Mouse (Mus musculus) c-Kit-positive CD71-negative TER-119-negative erythroid progenitor cells, embryonic 14.5 days (primary cell): ENCODE data around the gene Nhej1.

Source experiments
- DNase-seq: peaks from one replicate; pipeline ENCODE4 v3.0.0-alpha.2; 2013; ENCODE audit warnings: low read depth

Nhej1 gene

GRCm38 (mm10) chr1:75124346-75125321 is at the start of gene Nhej1:
Gene Nhej1, minus strand, starts transcription at chr1:75125200.
- DNase-seq, result peak; percentile 95

DNA sequence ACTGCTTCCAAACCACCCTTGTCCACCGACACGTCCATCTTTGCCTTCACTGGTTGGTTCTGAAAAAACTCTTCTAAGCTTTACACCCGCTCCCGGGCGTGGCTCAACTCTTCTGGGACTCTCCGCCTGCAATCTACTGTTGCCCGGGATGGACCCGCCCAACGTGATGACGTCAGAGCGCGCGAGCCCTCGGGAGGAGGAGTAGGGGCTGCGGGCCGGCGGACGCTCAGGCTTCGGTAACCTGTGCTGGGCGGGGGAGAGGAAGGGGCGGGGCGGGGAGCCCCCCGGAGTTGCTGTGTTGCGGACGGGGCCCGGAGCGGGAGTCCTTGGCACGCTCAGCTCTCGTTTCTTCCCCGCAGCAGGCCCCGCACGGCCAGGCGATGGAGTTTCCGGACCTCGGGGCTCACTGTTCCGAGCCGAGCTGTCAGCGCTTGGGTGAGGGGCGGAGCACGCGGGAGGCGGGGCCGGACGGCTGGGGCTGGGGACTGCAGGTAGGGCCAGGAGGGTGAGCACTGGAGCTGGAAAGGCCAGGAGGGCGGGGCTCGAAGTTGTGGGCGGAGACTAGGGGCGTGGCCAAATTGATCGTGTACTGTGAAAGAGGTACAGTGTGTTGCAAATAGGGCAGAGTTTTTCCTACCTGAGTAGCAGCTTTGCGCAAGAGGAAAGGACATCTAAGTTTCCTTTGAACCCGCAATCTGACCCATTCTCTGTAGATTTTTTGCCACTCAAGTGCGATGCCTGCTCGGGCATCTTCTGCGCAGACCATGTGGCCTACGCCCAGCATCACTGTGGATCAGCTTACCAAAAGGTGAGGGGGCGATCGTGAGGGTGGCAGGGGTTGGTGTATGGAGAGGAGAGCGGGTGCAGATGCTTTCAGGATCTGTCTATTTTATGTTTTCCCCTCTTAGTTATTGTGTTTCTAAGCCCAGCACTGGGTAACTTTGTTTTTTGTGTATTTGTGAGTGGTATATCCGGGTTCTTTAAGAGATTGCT is 43.8 kb upstream of the Nhej1 start, which contains the start of gene Zfand2b:
Zfand2b (plus strand) TSS at position 175 of the 993 bp plus-strand sequence.
- DNase-seq, result peak; percentile 92

DNA sequence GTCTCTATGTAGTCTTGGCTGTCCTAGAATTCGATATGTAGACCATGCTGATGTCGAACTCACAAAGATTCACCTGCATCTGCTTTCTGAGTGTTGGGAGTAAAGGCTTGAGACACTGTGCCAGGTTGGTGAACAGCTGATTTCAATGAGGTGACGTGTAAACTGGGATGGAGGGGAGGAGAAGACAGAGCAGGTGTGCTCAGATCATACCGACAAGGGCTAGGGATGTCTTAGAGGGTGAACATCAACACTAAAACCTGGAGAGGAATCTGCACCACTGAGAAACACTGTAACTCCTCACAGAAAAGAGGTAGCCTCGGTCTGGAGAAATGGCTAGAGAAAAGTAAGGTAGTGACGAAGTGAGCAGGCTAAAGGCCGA is 43.1 kb upstream of the Nhej1 start:
- no peak for DNase-seq

- DNase-seq, result no peak
Measured at GRCm38 (mm10) chr1:75160256-75160617, 35.2 kb upstream of the Nhej1 start.

GRCm38 (mm10) chr1:75159540-75160255 is 34.7 kb upstream of the Nhej1 start:
- DNase-seq, result no peak

DNA sequence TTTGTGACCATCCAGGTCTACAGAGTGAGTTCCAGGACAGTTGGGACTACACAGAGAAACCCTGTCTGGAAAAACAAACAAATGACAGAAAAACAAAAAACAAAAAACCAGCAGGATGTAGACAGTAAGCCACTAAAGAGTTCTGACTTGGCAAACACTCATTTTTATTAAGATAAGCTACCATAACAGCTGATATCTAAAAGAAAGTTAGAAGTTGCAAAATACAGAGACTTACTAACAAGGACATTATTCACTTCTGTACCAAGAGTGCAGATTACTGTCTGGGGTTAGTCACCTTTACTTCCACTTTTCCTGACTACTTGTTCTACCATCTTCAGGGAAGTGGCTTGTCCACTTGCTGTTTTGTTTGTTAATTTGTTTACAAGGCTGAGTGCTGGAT is 34.0 kb upstream of the Nhej1 start:
- DNase-seq, result no peak

GRCm38 (mm10) chr1:75155837-75156236 is 30.8 kb upstream of the Nhej1 start:
- DNase-seq, result no peak

- no peak for DNase-seq
Measured at GRCm38 (mm10) chr1:75148727-75149126, 23.7 kb upstream of the Nhej1 start.

GRCm38 (mm10) chr1:75147411-75148135 is 22.6 kb upstream of the Nhej1 start:
- no peak for DNase-seq

DNA sequence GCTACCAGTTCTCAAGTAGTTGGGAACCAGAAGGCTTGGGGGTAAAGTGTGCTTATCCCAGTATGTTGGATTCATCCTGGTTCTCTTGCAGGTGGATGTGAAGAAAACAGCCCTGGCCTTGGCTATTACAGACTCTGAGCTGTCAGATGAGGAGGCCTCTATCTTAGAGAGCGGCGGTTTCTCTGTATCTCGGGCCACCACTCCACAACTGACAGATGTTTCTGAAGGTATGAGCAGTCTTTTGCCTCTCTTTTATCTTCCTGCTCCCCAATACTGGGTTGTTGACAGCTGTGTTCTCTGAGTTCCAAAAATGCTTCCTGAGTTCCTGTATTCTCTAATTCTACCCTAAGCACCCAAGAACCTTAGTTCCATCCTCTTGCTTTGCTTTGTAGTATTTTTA is 20.6 kb upstream of the Nhej1 start:
- DNase-seq, result no peak

DNA sequence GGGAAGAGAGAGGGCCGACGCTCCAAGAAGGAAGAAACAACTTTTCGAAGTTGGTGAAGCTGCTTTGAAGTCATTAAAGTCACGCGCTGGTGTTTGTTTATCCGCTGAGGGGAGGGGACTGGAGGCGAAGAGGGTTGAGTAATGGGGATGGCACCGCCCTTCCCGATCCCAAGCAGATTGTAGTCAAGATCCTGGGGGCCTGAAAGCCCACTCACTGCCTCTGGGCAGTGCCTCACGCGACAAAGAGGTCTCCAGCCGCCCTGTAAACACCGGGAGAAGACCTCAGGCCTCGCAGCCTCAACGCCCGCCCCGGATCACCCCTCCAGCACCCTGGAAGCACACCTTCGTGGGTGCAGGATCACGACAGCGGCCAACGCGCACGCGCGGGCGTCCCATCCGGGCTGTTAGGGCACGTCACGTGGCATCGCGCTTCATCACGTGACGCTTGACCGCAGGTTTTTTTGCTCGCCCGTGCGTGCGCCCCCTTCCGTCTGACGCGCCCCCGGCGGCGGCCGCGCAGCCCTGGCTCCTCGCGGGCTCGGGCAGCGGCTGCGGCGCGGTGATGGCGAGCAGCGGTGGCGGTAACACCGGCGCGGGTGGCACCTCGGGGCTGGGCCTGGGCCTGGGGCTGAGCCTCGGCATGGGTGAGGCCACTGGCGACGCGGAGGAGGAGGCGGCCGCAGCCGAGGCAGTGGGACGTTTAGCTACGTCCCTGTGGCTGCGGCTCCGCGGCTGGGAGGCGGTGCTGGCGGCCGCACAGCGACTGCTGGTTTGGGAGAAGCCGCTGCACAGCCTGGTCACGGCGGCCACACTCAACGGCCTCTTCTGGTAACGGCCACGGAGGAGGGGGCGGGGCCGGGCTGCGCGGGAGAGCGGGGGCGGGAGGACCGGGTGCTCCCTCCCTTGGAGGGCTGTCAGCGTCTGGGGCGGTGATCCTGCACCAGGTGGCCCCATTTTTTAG is 17.6 kb upstream of the Nhej1 start, which contains the start of the genes Cnppd1 and Retreg2:
Cnppd1 (minus strand) TSS at position 411 of the 961 bp plus-strand sequence.
Retreg2 (plus strand) TSS at position 478 of the 961 bp plus-strand sequence.
- peak; percentile 90 for DNase-seq

GRCm38 (mm10) chr1:75141486-75142190 is 16.6 kb upstream of the Nhej1 start:
- DNase-seq, result peak; percentile 58

DNA sequence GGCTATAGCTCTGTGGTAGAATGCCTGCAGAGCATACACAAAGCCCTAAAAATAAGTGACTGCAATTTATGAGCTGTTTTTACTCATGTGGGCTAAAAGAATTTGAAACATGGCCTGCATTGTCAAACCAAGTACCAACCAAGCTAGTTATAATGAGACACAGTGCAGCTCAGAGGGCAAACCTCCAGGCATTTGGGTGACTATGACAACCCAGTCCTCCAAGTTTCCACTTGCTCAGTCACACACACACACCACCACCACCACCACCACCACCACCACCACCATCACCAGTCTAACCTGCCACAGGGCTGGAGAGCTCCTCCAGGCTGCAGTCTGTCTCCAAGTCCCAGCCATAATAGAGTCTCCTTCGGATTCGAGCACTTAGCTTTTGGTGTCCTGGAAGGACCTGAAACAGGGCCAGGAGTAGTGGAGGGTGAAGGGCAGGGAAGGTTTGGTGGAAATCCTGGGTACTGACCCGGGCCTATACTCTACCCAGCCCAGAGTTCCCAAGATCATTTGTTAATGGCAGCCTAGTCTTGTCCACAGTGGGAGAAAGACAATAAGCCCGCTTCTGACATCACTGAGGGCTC is 15.7 kb upstream of the Nhej1 start:
- DNase-seq, result no peak

DNA sequence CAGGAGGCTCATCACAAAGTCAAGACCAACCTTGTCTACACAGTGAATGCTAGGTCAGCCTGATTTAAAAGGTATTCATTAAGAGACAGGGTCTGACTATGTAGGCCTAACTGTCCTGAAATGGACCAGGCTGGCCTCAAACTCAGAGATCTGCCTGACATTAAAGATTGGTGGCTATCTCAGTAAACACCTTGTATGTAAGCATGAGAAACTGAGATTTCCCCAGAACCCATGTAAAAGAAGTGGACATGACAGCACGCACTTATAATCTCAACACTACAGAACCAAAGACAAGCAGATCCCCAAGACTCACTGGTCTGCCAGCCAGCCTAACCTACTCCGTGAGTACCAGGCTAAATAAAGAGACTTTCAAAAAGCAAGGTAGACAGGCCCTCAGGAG is 13.4 kb upstream of the Nhej1 start:
- DNase-seq, result no peak

DNA sequence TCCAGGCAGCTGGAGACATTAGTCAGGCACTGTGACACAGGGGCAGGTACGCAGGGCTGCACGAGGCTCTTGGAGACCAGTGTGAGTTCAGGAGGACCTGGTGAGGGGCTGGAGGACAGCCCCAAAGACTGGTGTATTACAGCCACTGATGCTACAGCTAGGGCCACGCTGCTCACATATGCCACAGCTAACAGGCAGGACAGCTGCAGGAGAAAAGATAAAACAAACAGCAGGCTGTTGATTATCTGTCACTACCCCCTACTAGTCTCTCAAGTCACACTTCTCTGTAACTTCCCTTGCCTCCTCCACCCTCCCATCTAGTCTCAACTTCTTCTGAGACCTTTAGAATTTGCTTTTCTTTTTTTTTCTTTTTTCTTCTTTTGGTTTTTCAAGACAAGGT is 11.7 kb upstream of the Nhej1 start:
- no peak for DNase-seq

DNA sequence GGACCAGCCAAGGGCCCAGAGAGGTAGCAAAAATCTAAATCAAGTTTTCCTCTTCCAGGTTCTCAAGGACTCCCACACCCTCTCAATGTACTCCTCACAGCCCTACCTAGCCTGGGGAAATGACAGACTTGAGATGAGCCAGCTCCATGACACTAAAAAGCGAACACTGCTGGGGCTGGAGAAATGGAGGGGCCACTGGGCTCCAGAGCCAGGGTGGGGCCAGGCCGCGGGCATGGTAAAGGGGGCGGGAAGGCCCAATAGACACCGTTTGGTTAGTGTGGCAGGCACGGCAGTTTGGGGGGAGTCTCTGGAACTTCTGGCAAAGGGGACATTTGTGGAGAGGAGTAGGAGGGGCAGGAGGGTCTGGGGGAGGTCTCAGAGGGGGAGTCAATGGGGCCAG is 11.3 kb upstream of the Nhej1 start:
- no peak for DNase-seq

- DNase-seq, result no peak
Measured at GRCm38 (mm10) chr1:75133421-75134207, 8.6 kb upstream of the Nhej1 start, which contains the start of gene Slc23a3. Gene Slc23a3, minus strand, starts transcription at chr1:75133890.

- no peak for DNase-seq
Measured at GRCm38 (mm10) chr1:75128641-75129040, 3.6 kb upstream of the Nhej1 start.
